Mouse (Mus musculus): Measurements from ENCODE around the gene Bsdc1.
"Not testable (repeated sequence)": the region's sequence is repeated elsewhere in the genome, so short reads cannot be mapped to it uniquely, and the experiment has no call there.

- not testable (repeated sequence) for TF ChIP-seq CTCF, EP300 (IDR thresholded peaks at IDR 0.05; ENCODE audit: low read depth)
Measured at GRCm38 (mm10) chr4:129528901-129529300, 67.5 kb downstream of the Bsdc1 start.
